Mouse (Mus musculus): ENCODE measurements around the gene Canx. TPM values are rescaled to one million over a fixed set of nuclear protein-coding genes. Genes with fewer than 3 reads are reported as not detected.
"Not testable (repeated sequence)": the region's sequence is repeated elsewhere in the genome, so short reads cannot be mapped to it uniquely, and the experiment has no call there.

The Canx gene
- polyA plus RNA-seq, 1 experiment from 2014 or later, result 221 TPM

DNA sequence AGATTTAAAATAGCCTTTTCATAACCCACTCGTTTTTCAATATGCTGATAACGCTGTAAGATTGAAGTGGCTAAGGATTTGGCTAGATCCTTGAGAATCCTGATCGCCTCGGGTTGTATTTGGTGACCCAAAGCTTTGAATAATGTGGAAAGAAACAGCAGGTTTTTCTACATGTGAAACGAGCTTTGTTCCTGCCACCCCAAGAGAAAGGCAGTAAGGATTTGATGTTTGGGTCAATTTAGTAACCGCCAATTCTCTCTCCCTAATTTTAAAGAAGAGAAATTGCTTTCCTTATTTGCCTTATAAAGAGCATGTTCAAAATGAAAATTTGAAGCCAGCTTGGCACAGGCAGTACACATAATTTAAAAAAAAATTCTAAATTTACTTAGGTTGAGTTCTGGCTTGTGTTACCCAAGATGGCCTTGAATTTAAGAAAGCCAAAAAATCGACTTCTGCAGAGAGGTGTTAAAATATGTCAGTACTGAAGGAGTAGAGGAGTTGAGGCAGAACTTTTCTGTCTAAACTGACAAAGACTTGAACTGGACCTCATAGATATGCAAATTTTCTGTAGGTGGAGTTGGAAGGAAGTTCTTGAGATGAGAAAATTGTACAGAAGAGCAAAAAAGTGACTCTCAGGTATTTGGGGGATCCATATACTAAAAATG lies 961 bp upstream of the Canx start:
- ATAC-seq (ENCODE audit: insufficient number of reproducible peaks, insufficient read depth, low FRiP score, low read depth), result no peak
- Histone ChIP-seq H3K9ac (replicated peaks; ENCODE audit: low read depth, low read length) (peak overlapping the region; percentile 49), H3K36me3 (ENCODE audit: control insufficient read depth, insufficient read depth, low read length) (no peaks in the 10 kb centered on the region), H3K4me3 (ENCODE audit: low read depth, low read length) (peak overlapping the region; percentile 87), H3K27me3 (ENCODE audit: control insufficient read depth, insufficient read depth, low read length) (no peaks in the 10 kb centered on the region), H3K4me2 (replicated peaks; ENCODE audit: low read depth, low read length) (peak overlapping the region; percentile 55), H3K9me3 (ENCODE audit: control insufficient read depth, low read depth, low read length) (no peaks in the 10 kb centered on the region), H3K27ac (ENCODE audit: low read length) (peak overlapping the region; percentile 74), H3K4me1 (ENCODE audit: control insufficient read depth, insufficient read depth, low read length) (peaks cover 18% of the 10 kb centered on the region)
- WGBS, result 5% methylated on average over 7 of the region's 7 CpGs

DNA sequence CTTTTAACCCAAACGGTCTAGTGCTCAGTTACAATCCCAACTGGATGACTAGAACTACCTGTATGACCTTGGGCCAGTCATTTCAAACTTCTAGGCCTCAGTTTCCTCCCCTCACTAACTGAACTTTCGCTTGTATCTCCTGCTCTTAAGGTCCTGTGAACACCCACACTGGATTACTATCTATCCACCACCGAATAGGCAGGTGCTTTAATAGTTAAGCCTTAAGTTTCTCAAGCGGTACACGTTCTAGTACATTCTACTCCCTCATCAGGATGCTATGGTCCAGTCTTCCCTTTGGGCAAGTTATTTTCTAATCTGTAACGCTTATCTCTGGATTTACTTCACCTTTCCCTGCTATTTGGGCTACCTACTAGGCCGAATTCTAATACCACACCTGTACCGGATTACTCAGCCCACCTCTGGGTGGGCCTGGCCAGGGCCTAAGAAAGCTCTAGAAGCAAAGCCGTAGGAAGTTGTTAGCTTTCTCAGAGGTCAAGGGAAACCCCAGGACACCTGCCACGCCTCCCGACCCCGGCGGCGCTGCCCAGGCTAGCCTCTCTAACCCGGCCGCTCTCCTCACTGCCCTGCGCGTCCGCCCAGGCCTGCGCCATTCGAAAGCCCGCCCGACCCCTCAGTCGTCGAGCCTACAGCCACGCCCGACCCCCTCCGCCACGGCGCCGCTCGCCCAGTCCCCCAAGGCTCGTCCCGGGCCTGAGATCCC lies 562 bp downstream of the Canx start:
- Histone ChIP-seq H3K36me3 (ENCODE audit: control insufficient read depth, insufficient read depth, low read length) (peaks cover 1% of the 10 kb centered on the region; the same call in 1 of the 2 replicates), H3K4me2 (replicated peaks; ENCODE audit: low read depth, low read length) (peak overlapping the region; percentile 85), H3K9ac (replicated peaks; ENCODE audit: low read depth, low read length) (peak overlapping the region; percentile 96), H3K9me3 (ENCODE audit: control insufficient read depth, low read depth, low read length) (no peaks in the 10 kb centered on the region), H3K4me3 (ENCODE audit: low read depth, low read length) (peak overlapping the region; percentile 87), H3K4me1 (ENCODE audit: control insufficient read depth, insufficient read depth, low read length) (peaks cover 18% of the 10 kb centered on the region), H3K27me3 (ENCODE audit: control insufficient read depth, insufficient read depth, low read length) (no peaks in the 10 kb centered on the region), H3K27ac (ENCODE audit: low read length) (peak overlapping the region; percentile 90)
- peak; percentile 57; the same call in 1 of the 2 replicates for ATAC-seq (ENCODE audit: insufficient number of reproducible peaks, insufficient read depth, low FRiP score, low read depth)
- WGBS, result under 1% methylated on average over 34 of the region's 34 CpGs

DNA sequence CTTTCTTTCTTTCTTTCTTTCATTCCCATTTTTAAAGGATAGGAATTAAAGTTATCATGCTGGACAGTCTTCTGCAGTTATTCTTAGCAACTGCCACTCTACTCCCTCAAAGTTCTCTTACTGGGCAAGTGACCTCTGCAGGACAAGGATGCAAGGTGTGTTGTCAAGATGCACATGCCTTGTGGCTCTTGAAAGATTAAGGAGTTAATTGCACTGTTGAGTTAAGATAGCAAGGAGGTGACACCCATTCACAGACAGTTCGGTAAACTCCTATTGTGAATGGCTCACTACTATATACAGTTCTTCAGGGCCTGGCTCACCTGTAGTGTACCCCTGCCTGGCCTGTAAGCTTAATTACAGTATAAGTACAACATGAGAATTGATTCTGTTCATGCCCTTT lies 1.6 kb downstream of the Canx start:
- peak overlapping the region; percentile 96 for H3K9ac ChIP-seq (replicated peaks; ENCODE audit: low read depth, low read length)
- 21% methylated on average over 1 of the region's 1 CpGs for whole genome bisulfite sequencing
- H3K27me3 ChIP-seq (ENCODE audit: control insufficient read depth, insufficient read depth, low read length), result no peaks in the 10 kb centered on the region
- peaks cover 18% of the 10 kb centered on the region for H3K4me1 ChIP-seq (ENCODE audit: control insufficient read depth, insufficient read depth, low read length)
- peaks cover 6% of the 10 kb centered on the region; the same call in 1 of the 2 replicates for H3K36me3 ChIP-seq (ENCODE audit: control insufficient read depth, insufficient read depth, low read length)
- no peak for ATAC-seq (ENCODE audit: insufficient number of reproducible peaks, insufficient read depth, low FRiP score, low read depth)
- H3K4me2 ChIP-seq (replicated peaks; ENCODE audit: low read depth, low read length), result peak overlapping the region; percentile 85
- peak overlapping the region; percentile 87 for H3K4me3 ChIP-seq (ENCODE audit: low read depth, low read length)
- no peaks in the 10 kb centered on the region for H3K9me3 ChIP-seq (ENCODE audit: control insufficient read depth, low read depth, low read length)
- H3K27ac ChIP-seq (ENCODE audit: low read length), result no peak overlapping the region

DNA sequence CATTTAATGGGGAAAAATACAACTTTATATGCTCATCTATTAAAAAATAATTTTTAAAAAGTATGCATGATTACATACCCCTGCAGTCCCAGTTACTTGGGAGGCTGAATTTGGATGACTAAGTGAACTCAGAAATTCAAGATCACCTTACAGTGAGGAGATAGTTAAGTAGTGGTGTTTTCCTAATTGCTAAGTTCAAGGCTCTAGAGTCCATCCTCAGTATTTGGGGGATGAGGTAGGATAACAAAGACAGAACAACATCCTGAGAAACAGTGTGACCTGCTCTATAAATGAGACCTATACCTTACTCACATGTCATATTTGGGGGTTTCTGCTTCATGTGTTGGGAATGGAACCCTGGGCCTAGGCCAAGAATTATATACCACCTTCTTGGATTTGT lies 3.1 kb downstream of the Canx start:
- Histone ChIP-seq H3K9me3 (ENCODE audit: control insufficient read depth, low read depth, low read length) (no peaks in the 10 kb centered on the region), H3K27ac (ENCODE audit: low read length) (no peak overlapping the region), H3K27me3 (ENCODE audit: control insufficient read depth, insufficient read depth, low read length) (no peaks in the 10 kb centered on the region), H3K9ac (replicated peaks; ENCODE audit: low read depth, low read length) (no peak overlapping the region), H3K4me2 (replicated peaks; ENCODE audit: low read depth, low read length) (no peak overlapping the region; the same call in 1 of the 2 replicates), H3K4me3 (ENCODE audit: low read depth, low read length) (no peak overlapping the region), H3K4me1 (ENCODE audit: control insufficient read depth, insufficient read depth, low read length) (peaks cover 18% of the 10 kb centered on the region), H3K36me3 (ENCODE audit: control insufficient read depth, insufficient read depth, low read length) (peaks cover 6% of the 10 kb centered on the region; the same call in 1 of the 2 replicates)
- ATAC-seq (ENCODE audit: insufficient number of reproducible peaks, insufficient read depth, low FRiP score, low read depth), result no peak

DNA sequence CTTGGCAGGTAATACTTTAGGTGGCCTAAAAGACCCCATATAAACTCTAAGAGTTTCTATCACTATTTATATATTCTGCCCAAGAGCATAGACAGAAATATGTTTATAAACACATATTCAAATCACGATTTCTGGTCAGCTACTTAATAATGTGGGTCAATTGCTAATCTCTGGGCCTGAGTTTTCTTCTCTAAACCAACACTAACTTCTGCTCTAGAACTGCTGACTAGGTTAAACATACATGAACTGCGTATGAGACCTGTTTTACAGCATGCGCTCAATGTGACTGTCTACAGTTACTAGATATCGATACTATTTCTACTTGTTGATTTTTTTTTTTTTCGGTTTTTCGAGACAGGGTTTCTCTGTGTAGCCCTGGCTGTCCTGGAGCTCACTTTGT lies 4.2 kb downstream of the Canx start:
- Histone ChIP-seq H3K4me1 (ENCODE audit: control insufficient read depth, insufficient read depth, low read length) (peaks cover 11% of the 10 kb centered on the region), H3K27ac (ENCODE audit: low read length) (no peak overlapping the region), H3K9ac (replicated peaks; ENCODE audit: low read depth, low read length) (no peak overlapping the region), H3K36me3 (ENCODE audit: control insufficient read depth, insufficient read depth, low read length) (peaks cover 6% of the 10 kb centered on the region; the same call in 1 of the 2 replicates), H3K4me3 (ENCODE audit: low read depth, low read length) (no peak overlapping the region), H3K27me3 (ENCODE audit: control insufficient read depth, insufficient read depth, low read length) (no peaks in the 10 kb centered on the region), H3K4me2 (replicated peaks; ENCODE audit: low read depth, low read length) (no peak overlapping the region), H3K9me3 (ENCODE audit: control insufficient read depth, low read depth, low read length) (no peaks in the 10 kb centered on the region)
- WGBS, result 87% methylated on average over 6 of the region's 6 CpGs
- no peak for ATAC-seq (ENCODE audit: insufficient number of reproducible peaks, insufficient read depth, low FRiP score, low read depth)

DNA sequence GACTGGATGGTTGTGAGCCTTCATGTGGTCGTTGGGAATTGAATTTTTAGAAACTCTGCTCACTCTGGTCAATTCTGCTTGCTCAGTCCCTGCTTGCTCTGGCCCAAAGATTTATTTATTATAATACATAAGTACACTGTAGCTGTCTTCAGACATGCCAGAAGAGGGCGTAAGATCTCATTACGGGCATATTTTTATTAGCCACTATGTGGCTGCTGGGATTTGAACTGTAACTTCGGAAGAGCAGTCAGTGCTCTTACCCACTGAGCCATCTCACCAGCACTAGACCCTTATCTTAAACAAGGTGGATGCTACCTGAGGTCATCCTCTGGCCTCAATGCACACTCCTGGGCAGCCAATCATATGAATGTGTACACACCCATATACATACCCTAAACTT lies 6.1 kb downstream of the Canx start:
- not testable (repeated sequence) for ATAC-seq (ENCODE audit: insufficient number of reproducible peaks, insufficient read depth, low FRiP score, low read depth); H3K9ac ChIP-seq (replicated peaks; ENCODE audit: low read depth, low read length); H3K9me3 ChIP-seq (ENCODE audit: control insufficient read depth, low read depth, low read length); H3K4me2 ChIP-seq (replicated peaks; ENCODE audit: low read depth, low read length); H3K27me3 ChIP-seq (ENCODE audit: control insufficient read depth, insufficient read depth, low read length); H3K36me3 ChIP-seq (ENCODE audit: control insufficient read depth, insufficient read depth, low read length); H3K27ac ChIP-seq (ENCODE audit: low read length); H3K4me3 ChIP-seq (ENCODE audit: low read depth, low read length)
- peaks cover 10% of the 10 kb centered on the region for H3K4me1 ChIP-seq (ENCODE audit: control insufficient read depth, insufficient read depth, low read length)
- WGBS, result 85% methylated on average over 4 of the region's 4 CpGs

DNA sequence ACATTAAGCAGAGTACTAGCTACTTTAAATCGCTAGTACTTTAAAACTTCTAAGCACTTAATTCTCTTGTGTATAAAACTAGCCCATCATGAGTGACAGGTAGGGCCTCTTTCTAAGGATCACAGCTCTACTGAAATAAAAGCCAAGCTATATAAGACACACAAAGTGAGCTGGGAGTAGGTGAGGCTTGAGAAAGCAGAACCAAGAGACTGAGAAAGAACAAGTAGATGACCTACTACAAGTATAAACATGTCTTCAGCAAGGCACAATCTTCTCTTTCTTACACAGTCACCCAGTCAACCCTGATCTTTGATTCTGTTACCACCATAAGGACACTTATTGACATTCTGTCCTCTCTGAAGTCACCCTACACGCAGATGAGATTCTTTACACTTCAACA lies 12.7 kb downstream of the Canx start:
- Histone ChIP-seq H3K4me1 (ENCODE audit: control insufficient read depth, insufficient read depth, low read length) (no peaks in the 10 kb centered on the region), H3K27ac (ENCODE audit: low read length) (no peak overlapping the region), H3K4me2 (replicated peaks; ENCODE audit: low read depth, low read length) (no peak overlapping the region), H3K9ac (replicated peaks; ENCODE audit: low read depth, low read length) (no peak overlapping the region), H3K27me3 (ENCODE audit: control insufficient read depth, insufficient read depth, low read length) (no peaks in the 10 kb centered on the region), H3K36me3 (ENCODE audit: control insufficient read depth, insufficient read depth, low read length) (peaks cover 36% of the 10 kb centered on the region), H3K9me3 (ENCODE audit: control insufficient read depth, low read depth, low read length) (no peaks in the 10 kb centered on the region), H3K4me3 (ENCODE audit: low read depth, low read length) (no peak overlapping the region)
- no peak for ATAC-seq (ENCODE audit: insufficient number of reproducible peaks, insufficient read depth, low FRiP score, low read depth)
- 60% methylated on average over 2 of the region's 2 CpGs for WGBS

DNA sequence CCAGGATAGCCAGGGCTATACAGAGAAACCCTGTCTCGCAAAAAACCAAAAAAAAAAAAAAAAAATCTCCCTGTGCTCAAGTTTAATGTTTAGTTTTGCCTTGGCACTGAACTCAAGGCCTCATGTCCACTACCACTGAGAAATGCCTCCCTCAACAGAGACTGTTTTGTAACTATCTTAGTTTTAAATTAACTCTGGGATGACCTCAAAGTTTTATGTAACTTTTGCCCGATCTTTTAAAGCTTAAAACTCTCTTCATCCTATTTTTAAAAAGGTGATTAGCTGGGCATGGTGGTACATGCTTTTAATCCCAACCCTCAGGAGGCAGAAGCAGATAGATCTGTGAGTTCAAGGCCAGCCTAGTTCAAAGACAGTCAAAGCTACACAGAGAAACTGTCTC lies 22.1 kb downstream of the Canx start:
- Histone ChIP-seq H3K27me3 (ENCODE audit: control insufficient read depth, insufficient read depth, low read length) (no peaks in the 10 kb centered on the region), H3K4me3 (ENCODE audit: low read depth, low read length) (no peak overlapping the region), H3K27ac (ENCODE audit: low read length) (no peak overlapping the region), H3K4me1 (ENCODE audit: control insufficient read depth, insufficient read depth, low read length) (no peaks in the 10 kb centered on the region), H3K36me3 (ENCODE audit: control insufficient read depth, insufficient read depth, low read length) (peaks cover 83% of the 10 kb centered on the region), H3K4me2 (replicated peaks; ENCODE audit: low read depth, low read length) (no peak overlapping the region), H3K9ac (replicated peaks; ENCODE audit: low read depth, low read length) (no peak overlapping the region), H3K9me3 (ENCODE audit: control insufficient read depth, low read depth, low read length) (no peaks in the 10 kb centered on the region)
- ATAC-seq (ENCODE audit: insufficient number of reproducible peaks, insufficient read depth, low FRiP score, low read depth), result no peak
- 93% methylated on average over 2 of the region's 2 CpGs for WGBS

All from stomach, embryonic 14.5 days (tissue).